Mouse (Mus musculus) hindbrain, embryonic 16.5 days (tissue): ENCODE measurements around the gene Gm49354. TPM values are rescaled to one million over a fixed set of nuclear protein-coding genes. Genes with fewer than 3 reads are reported as not detected.
"Not testable (repeated sequence)": the region's sequence is repeated elsewhere in the genome, so short reads cannot be mapped to it uniquely, and the experiment has no call there.

Experiments
- ATAC-seq: fragments of 200-750 bp; cut with Nextera tagmentation; 2 replicates; pipeline ENCODE4 v1.8.0; 2017; ENCODE audit warnings: moderate TSS enrichment, moderate library complexity
- H3K27ac ChIP-seq: fragments of 300-500 bp; sonication (generic); 2 replicates; pipeline ENCODE4 v1.5.1; 2014; ENCODE audit warnings: low read depth, mild to moderate bottlenecking, control low read depth, low read length, moderate library complexity
- H3K27me3 ChIP-seq: fragments of 300-500 bp; sonication (generic); replicated peaks from 2 replicates; pipeline ENCODE4 v1.6.1; 2014; ENCODE audit warnings: low read length; ENCODE audit not compliant: control insufficient read depth, insufficient read depth
- H3K36me3 ChIP-seq: fragments of 300-500 bp; sonication (generic); 2 replicates; pipeline ENCODE4 v1.6.1; 2014; ENCODE audit warnings: mild to moderate bottlenecking, low read length, moderate library complexity, mixed read lengths; ENCODE audit not compliant: control insufficient read depth, insufficient read depth
- H3K4me1 ChIP-seq: fragments of 300-500 bp; sonication (generic); 2 replicates; pipeline ENCODE4 v1.6.1; 2014; ENCODE audit warnings: low read depth, low read length; ENCODE audit not compliant: control insufficient read depth, insufficient read depth
- H3K4me2 ChIP-seq: fragments of 300-500 bp; sonication (generic); 2 replicates; pipeline ENCODE4 v1.6.1; 2014; ENCODE audit warnings: mild to moderate bottlenecking, low read length, control low read depth, moderate library complexity
- H3K4me3 ChIP-seq: fragments of 300-500 bp; sonication (generic); 2 replicates; pipeline ENCODE4 v1.5.1; 2014; ENCODE audit warnings: mild to moderate bottlenecking, low read length, control low read depth, moderate library complexity
- H3K9ac ChIP-seq: fragments of 300-500 bp; sonication (generic); 2 replicates; pipeline ENCODE4 v1.6.1; 2014; ENCODE audit warnings: low read depth, mild to moderate bottlenecking, control low read depth, low read length, moderate library complexity
- H3K9me3 ChIP-seq: fragments of 300-500 bp; sonication (generic); 2 replicates; pipeline ENCODE4 v1.6.1; 2014; ENCODE audit warnings: mild to moderate bottlenecking, low read length, moderate library complexity; ENCODE audit not compliant: control insufficient read depth
- WGBS: fragments of 180-500 bp; shearing (Covaris S2); extraction: QIAGEN DNeasy Blood & Tissue Kit; methylation state at CpG from one replicate; pipeline ENCODE4 v1.1.7; 2014; 5-methylcytosine and 5-hydroxymethylcytosine counted together
- polyA plus RNA-seq: library from polyadenylated mRNA; unstranded; fragments of >200 nt; fragmentation: Nextera tagmentation; extraction: Ambion mirVana; gene quantifications from 2 replicates; pipeline ENCODE4 v1.2.1, GENCODE M21; 2015

Gm49354 gene
- polyA plus RNA-seq, 1 experiment from 2014 or later, result not detected

GRCm38 (mm10) chr13:59746164-59746563 is 35.9 kb downstream of the Gm49354 start:
- H3K4me2 ChIP-seq, result no peak overlapping the region
- H3K9me3 ChIP-seq, result no peaks in the 10 kb centered on the region
- no peaks in the 10 kb centered on the region for H3K27me3 ChIP-seq
- no peaks in the 10 kb centered on the region for H3K36me3 ChIP-seq
- 79% methylated on average over 6 of the region's 6 CpGs for WGBS
- no peak overlapping the region for H3K27ac ChIP-seq
- H3K4me3 ChIP-seq, result no peak overlapping the region
- no peak for ATAC-seq
- no peaks in the 10 kb centered on the region for H3K4me1 ChIP-seq
- H3K9ac ChIP-seq, result no peak overlapping the region

- no peaks in the 10 kb centered on the region for H3K36me3 ChIP-seq
- no peaks in the 10 kb centered on the region for H3K27me3 ChIP-seq
- no peak for ATAC-seq
- no peaks in the 10 kb centered on the region for H3K9me3 ChIP-seq
- no peak overlapping the region for H3K27ac ChIP-seq
- no peaks in the 10 kb centered on the region for H3K4me1 ChIP-seq
- no peak overlapping the region for H3K9ac ChIP-seq
- H3K4me3 ChIP-seq, result no peak overlapping the region
- 89% methylated on average over 6 of the region's 6 CpGs for WGBS
- H3K4me2 ChIP-seq, result no peak overlapping the region
Observed at GRCm38 (mm10) chr13:59745462-59745861, 36.6 kb downstream of the Gm49354 start.

- H3K27me3 ChIP-seq, result no peaks in the 10 kb centered on the region
- no peak for ATAC-seq
- H3K4me2 ChIP-seq, result no peak overlapping the region
- H3K36me3 ChIP-seq, result no peaks in the 10 kb centered on the region
- no peak overlapping the region for H3K27ac ChIP-seq
- no peak overlapping the region for H3K9ac ChIP-seq
- H3K9me3 ChIP-seq, result no peaks in the 10 kb centered on the region
- 78% methylated on average over 10 of the region's 10 CpGs for WGBS
- H3K4me1 ChIP-seq, result no peaks in the 10 kb centered on the region
- no peak overlapping the region for H3K4me3 ChIP-seq
Observed at GRCm38 (mm10) chr13:59741697-59742096, 40.3 kb downstream of the Gm49354 start.

- no peak overlapping the region for H3K9ac ChIP-seq
- ATAC-seq, result no peak
Observed at GRCm38 (mm10) chr13:59741096-59741495, 40.9 kb downstream of the Gm49354 start.

GRCm38 (mm10) chr13:59739397-59739796 is 42.6 kb downstream of the Gm49354 start:
- no peak for ATAC-seq
- WGBS, result 90% methylated on average over 4 of the region's 4 CpGs

More at GRCm38 (mm10) chr13:59741096-59741495, 40.9 kb downstream of the Gm49354 start:
- H3K36me3 ChIP-seq, result no peaks in the 10 kb centered on the region
- no peak overlapping the region for H3K4me2 ChIP-seq
- H3K27me3 ChIP-seq, result no peaks in the 10 kb centered on the region
- H3K9me3 ChIP-seq, result no peaks in the 10 kb centered on the region
- WGBS, result 80% methylated on average over 11 of the region's 11 CpGs
- no peak overlapping the region for H3K27ac ChIP-seq
- no peak overlapping the region for H3K4me3 ChIP-seq
- no peaks in the 10 kb centered on the region for H3K4me1 ChIP-seq

GRCm38 (mm10) chr13:59738455-59738854 is 43.6 kb downstream of the Gm49354 start:
- ATAC-seq, result no peak
- WGBS, result 83% methylated on average over 2 of the region's 2 CpGs
- Histone ChIP-seq H3K27ac (no peak overlapping the region), H3K9ac (no peak overlapping the region), H3K4me1 (no peaks in the 10 kb centered on the region), H3K36me3 (no peaks in the 10 kb centered on the region), H3K4me3 (no peak overlapping the region), H3K4me2 (no peak overlapping the region), H3K9me3 (no peaks in the 10 kb centered on the region), H3K27me3 (no peaks in the 10 kb centered on the region)

More at GRCm38 (mm10) chr13:59739397-59739796, 42.6 kb downstream of the Gm49354 start:
- no peaks in the 10 kb centered on the region for H3K27me3 ChIP-seq
- no peak overlapping the region for H3K4me2 ChIP-seq
- no peak overlapping the region for H3K9ac ChIP-seq
- H3K36me3 ChIP-seq, result no peaks in the 10 kb centered on the region
- no peak overlapping the region for H3K27ac ChIP-seq
- H3K9me3 ChIP-seq, result no peaks in the 10 kb centered on the region
- H3K4me3 ChIP-seq, result no peak overlapping the region
- H3K4me1 ChIP-seq, result no peaks in the 10 kb centered on the region

GRCm38 (mm10) chr13:59735190-59735589 is 46.9 kb downstream of the Gm49354 start:
- H3K4me3 ChIP-seq, result no peak overlapping the region
- peak; percentile 73 for ATAC-seq
- no peaks in the 10 kb centered on the region; the same call in 1 of the 2 replicates for H3K27me3 ChIP-seq
- no peaks in the 10 kb centered on the region for H3K9me3 ChIP-seq
- no peak overlapping the region for H3K4me2 ChIP-seq
- H3K36me3 ChIP-seq, result no peaks in the 10 kb centered on the region
- H3K27ac ChIP-seq, result no peak overlapping the region
- H3K4me1 ChIP-seq, result no peaks in the 10 kb centered on the region
- 27% methylated on average over 3 of the region's 3 CpGs for WGBS
- H3K9ac ChIP-seq, result no peak overlapping the region

DNA sequence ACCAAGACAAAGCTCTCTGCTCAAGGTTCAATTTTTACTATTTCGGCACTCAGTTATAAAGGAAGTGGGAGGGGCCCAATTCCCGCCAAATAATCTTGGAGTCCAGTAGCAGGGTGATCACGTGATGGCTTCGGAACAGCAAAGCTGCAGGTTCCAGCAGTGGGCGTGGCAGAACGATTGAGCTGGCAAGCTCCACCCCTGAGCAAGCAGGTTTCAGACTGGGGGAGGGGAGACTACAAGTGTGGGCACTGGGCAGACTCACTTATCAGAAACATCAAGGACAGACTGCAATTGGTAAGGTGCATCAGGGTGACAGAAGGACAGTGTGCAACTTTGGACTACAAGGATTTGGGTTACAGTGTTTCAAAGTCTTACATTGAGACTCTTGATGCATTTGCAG is 47.7 kb downstream of the Gm49354 start:
- not testable (repeated sequence) for H3K27me3 ChIP-seq, H3K4me3 ChIP-seq, H3K36me3 ChIP-seq, H3K27ac ChIP-seq, H3K4me1 ChIP-seq, H3K9ac ChIP-seq, H3K4me2 ChIP-seq, H3K9me3 ChIP-seq, ATAC-seq
- 42% methylated on average over 6 of the region's 6 CpGs for WGBS

DNA sequence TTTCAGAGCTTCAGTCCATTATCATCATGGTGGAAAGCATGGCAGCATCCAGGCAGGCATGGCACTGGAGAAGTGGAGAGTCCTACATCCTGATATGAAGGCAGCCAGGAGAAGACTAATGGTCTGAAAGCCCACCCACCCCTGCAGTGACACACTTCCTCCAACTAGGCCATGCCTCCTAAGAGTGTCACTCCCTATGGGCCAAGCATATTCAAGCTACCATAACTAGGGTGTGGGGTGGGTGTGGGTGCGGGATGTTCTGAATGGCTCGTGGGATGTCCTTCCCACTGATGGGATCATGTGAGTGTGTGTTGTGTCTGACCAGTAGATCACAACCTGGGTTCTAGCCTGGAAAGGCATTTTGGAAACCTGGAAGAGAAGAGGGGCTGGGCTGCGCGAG is 48.1 kb downstream of the Gm49354 start:
- WGBS, result 93% methylated on average over 2 of the region's 4 CpGs
- Histone ChIP-seq H3K27ac (no peak overlapping the region), H3K9me3 (no peaks in the 10 kb centered on the region), H3K4me1 (no peaks in the 10 kb centered on the region), H3K4me3 (no peak overlapping the region), H3K4me2 (no peak overlapping the region), H3K36me3 (no peaks in the 10 kb centered on the region), H3K9ac (no peak overlapping the region), H3K27me3 (no peaks in the 10 kb centered on the region; the same call in 1 of the 2 replicates)
- ATAC-seq, result no peak

DNA sequence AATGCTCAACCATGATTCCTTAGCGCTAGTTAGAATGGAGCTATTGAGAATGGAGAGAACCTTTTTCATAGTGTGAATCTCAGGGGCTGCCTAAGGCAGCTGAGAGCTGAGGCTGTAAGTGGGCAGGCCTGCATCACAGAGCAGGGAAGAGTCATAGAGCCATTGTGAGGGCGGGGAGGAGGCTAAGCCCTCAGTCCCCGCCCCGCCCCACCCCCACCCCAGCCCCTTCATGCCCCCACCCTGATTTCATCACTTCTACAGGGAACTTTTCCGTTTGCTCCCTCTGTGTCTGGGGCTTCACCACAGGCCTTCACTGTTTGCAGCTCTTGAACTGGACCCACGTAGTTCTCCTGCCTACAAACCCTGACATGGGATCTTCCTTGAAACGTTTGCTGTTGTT is 50.4 kb downstream of the Gm49354 start, which contains the start of gene Spata31d1d:
Gene Spata31d1d (minus strand): TSS at position 101 of the 400 bp plus-strand sequence.
- H3K4me3 ChIP-seq, result no peak within 1 kb of the TSS
- H3K27me3 ChIP-seq, result no peaks in the 10 kb centered on the region; the same call in 1 of the 2 replicates
- H3K9me3 ChIP-seq, result no peaks in the 10 kb centered on the region
- H3K36me3 ChIP-seq, result no peaks in the 10 kb centered on the region
- 50% methylated on average over 6 of the region's 7 CpGs for WGBS
- no peak for ATAC-seq
- no peak within 1 kb of the TSS for H3K9ac ChIP-seq
- no peak within 1 kb of the TSS for H3K4me2 ChIP-seq
- H3K4me1 ChIP-seq, result no peaks in the 10 kb centered on the region
- no peak within 1 kb of the TSS for H3K27ac ChIP-seq
